Mouse (Mus musculus) layer of hippocampus, postnatal 25 days (tissue): ENCODE measurements around the gene Hs2st1. TPM values are rescaled to one million over a fixed set of nuclear protein-coding genes. Genes with fewer than 3 reads are reported as not detected.

Experiments
- DNase-seq, 2 experiments: peaks; one replicate each; pipeline ENCODE4 v3.0.0; 2022; ENCODE audit warnings: mixed read lengths in 2 of 2, low spot score in 1 of 2; ENCODE audit errors: extremely low spot score in 1 of 2
- total RNA-seq, 2 experiments: library from RNA; stranded (reverse); gene quantifications; 2 replicates each; pipeline ENCODE4 v1.2.3; 2021

The Hs2st1 gene
- total RNA-seq, 2 experiments from 2014 or later = 40.1 to 47.9 TPM

DNA sequence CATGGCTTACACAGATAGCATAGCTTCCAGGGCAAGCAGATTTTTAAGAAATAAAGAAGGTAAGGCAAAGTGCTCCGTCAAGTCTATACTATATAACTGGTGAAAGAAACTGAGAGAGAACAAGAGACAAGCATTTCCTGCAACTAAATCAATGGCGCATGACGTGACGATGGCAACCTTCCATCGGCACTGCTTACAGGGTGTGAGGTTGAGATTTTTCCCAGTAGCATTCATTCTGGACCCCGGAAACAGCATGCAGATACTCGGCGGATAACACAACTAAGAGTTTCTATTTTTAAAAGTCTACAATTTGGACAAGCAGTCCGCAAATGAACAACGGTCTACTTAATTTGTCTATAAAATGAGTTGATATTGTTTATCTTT is 55.9 kb downstream of the Hs2st1 start:
- DNase-seq = no peak

GRCm38 (mm10) chr3:144513169-144514121 is 56.5 kb downstream of the Hs2st1 start:
- no peak for DNase-seq

- DNase-seq = no peak
Measured at GRCm38 (mm10) chr3:144510724-144511123, 59.3 kb downstream of the Hs2st1 start.

- DNase-seq = no peak
Measured at GRCm38 (mm10) chr3:144508342-144508741, 61.6 kb downstream of the Hs2st1 start.

DNA sequence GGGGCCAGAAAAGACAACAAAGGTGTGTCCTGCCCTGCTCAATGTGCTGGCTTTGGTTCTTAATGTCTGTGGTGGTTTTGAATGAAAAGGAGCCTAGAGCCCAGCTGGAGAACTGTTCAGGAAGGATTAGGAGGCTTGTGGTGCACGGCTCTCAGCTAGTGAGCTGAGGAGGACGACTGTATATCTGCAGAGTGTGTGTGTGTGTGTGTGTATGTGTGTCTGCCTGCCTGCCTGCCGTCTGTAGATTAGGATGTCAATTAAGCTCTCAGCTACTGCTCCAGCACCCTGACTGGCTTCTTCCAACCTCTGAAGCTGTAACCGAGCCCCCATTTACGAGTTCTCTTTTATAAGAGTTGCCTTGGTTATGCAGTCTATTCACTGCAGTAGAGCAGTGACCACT is 62.1 kb downstream of the Hs2st1 start:
- DNase-seq = no peak

GRCm38 (mm10) chr3:144506213-144506612 is 63.8 kb downstream of the Hs2st1 start:
- no peak for DNase-seq

DNA sequence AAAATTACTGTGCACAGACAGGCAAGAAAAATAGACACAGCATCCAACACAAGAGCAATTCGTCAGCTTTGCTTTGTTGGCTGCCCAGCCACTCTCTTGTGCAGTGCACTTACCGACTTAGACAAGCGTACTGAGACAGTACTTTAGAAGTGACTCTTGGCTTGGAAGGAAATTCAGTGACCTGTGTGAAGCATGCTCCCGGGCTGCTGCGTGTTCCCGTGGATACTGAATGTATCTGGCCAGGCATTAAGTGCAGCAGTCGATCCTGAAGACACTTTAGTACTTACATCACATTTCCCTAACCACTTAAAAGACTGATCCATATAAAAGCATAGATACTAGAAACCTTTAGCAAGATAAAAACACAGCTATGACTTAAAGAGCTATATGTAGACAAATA is 68.1 kb downstream of the Hs2st1 start:
- DNase-seq = no peak

GRCm38 (mm10) chr3:144496762-144497161 is 73.2 kb downstream of the Hs2st1 start:
- DNase-seq = no peak

GRCm38 (mm10) chr3:144494838-144495237 is 75.1 kb downstream of the Hs2st1 start:
- no peak for DNase-seq

GRCm38 (mm10) chr3:144488787-144489186 is 81.2 kb downstream of the Hs2st1 start:
- no peak for DNase-seq

GRCm38 (mm10) chr3:144480595-144480994 is 89.4 kb downstream of the Hs2st1 start:
- no peak for DNase-seq

GRCm38 (mm10) chr3:144478427-144478794 is 91.6 kb downstream of the Hs2st1 start:
- DNase-seq = no peak

DNA sequence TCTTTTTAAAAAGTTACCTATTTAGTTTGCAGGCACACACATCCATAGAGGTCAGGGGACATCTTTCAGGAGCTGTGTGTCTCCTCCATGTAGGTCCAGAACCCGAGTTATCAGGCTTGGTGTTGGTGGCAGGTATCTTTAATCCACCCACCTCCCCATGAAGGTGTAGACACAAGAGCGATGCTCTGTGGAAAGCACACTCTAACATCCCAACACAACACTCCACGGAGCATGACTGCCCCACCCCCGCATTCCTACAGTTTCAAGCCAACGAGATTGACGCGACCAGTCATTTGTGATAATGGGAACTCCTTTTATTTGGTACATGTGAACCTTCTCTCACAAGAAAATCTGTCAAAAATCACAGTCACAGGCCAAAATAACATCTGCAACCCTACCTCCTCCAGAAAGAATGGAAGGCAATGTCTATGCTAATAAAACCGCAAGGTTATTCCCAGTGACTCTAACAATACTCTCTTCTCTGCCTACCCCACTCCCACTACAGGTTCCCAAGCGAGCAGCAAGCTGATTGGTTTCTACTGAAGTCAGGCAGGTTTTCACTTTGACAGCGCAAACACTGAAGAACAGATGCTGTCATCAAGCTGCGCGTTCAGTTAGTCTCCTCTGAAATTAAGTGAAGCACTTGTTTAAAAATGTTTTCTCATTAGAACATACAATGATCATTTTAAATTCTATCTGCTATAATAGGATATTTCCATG is 92.1 kb downstream of the Hs2st1 start:
- DNase-seq = no peak

DNA sequence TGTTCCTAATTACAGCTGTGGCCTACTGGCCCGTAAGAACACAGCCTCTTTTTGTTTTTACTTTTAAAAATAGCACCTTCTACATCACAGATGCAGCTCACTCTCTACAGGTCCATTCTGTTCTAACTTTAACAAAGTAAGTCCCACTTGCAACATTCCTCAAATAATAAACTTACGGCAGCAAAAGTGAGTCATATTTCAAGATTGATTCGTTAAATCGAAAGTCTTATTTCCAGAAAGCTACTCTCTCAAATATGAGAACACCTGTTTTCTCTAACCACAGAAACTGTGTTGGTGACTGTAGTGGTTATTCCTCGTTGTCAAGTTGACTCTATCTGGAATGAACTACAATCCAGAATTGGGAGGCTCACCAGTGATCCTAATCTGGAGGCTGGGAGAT is 94.1 kb downstream of the Hs2st1 start:
- DNase-seq = no peak

GRCm38 (mm10) chr3:144474726-144475125 is 95.3 kb downstream of the Hs2st1 start:
- no peak for DNase-seq

GRCm38 (mm10) chr3:144471954-144472353 is 98.0 kb downstream of the Hs2st1 start:
- DNase-seq = no peak

- no peak for DNase-seq
Measured at GRCm38 (mm10) chr3:144470901-144471300, 99.1 kb downstream of the Hs2st1 start.

DNA sequence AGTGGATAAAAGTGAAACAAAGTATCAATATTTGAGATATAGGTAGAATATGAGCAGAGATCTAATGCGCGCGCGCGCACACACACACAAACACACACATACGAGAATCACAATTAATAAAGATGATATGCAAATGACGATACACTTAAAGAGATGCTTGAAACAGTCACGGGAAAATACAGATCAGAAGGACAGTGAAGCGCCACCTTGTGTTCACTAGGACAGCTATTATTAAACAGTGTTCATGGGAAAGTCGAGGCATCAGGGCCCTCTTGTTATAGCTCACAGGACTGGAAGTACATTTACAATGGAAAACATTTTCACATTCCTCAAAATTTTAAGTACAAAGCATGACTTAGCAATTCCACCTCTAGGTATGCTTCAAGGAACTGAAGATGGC is 102.5 kb downstream of the Hs2st1 start:
- no peak for DNase-seq

DNA sequence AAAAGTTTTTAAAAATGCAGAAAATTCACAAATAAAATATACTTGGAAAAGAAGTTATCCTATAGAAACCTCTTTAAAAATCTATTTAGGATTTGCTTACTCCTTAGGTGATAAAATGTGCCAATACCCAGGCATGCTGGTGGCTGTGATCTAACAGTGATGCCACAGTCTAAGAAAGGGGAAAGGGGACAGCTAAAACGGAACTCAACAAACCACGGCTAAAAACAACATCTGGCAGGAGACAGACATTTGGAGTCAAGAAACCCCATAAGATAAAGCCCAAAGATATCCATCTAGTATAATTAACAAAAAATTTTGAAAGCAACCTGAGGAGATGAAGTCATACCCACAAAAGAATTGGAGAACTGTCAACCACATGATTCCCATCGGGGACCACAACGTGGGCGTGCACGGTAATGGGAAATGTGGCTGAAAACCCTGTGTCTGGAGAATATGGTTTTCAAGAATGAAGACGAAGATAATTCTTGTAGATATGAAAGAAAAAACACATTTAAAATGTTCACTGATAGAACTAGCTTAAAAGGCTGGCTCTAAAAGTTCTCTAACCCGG is 103.8 kb downstream of the Hs2st1 start:
- DNase-seq = no peak

- DNase-seq = no peak
Measured at GRCm38 (mm10) chr3:144462679-144463078, 107.3 kb downstream of the Hs2st1 start.

DNA sequence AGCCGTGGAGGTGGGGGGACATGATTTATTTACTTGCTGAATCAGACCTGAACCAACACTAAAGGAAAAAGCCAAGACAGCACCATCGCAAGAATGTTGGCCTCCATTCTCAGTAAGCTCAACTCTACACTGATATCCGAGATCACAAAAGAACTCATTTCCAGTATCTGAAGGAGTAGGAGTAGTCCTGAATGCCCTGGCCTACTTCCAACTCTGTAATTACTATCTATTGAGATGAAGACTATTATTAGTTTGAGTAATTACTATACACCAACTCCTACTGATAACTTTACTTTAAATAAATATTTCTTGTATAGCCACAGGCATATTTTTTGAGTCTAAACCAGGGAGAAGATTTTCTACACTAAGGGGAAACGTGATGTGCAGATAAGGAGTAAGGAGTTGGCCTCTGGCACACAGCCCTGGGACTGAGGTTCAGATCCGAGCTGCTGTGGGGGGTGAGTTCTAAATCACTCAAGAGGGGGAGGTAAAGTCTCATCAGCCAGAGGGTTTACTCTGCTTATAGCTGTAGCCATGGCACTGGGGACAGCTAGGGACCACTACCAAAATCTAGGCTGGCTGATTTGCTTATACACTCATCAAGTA is 109.7 kb downstream of the Hs2st1 start:
- no peak for DNase-seq
